Mouse (Mus musculus) bone marrow macrophage, adult 2 months (primary cell): Measurements from ENCODE around the gene Tmem41b.

Experiments
- CTCF ChIP-seq: IDR thresholded peaks from 2 replicates; pipeline ENCODE4 v1.5.1; 2012; ENCODE audit warnings: low read depth, mild to moderate bottlenecking, low read length, moderate library complexity
- POLR2A ChIP-seq: IDR thresholded peaks from 2 replicates; pipeline ENCODE4 v1.6.1; 2012; ENCODE audit warnings: mild to moderate bottlenecking, low read depth, low read length, borderline replicate concordance

GRCm38 (mm10) chr7:109959716-109960612 lies 26.8 kb downstream of the Tmem41b start, which contains the start of gene Dennd5a:
- no peak for TF ChIP-seq CTCF
- TF ChIP-seq POLR2A, result no peak
